Mouse (Mus musculus): ENCODE results near the gene Vmn1r88. TPM values are rescaled to one million over a fixed set of nuclear protein-coding genes. Genes with fewer than 3 reads are reported as not detected.

Gene Vmn1r88
- polyA plus RNA-seq, 1 experiment from 2014 or later: not detected

Other genes with a start within 250 kb of the Vmn1r88 start
- gene Rps5, start 237.3 kb upstream of the Vmn1r88 start, polyA plus RNA-seq (2014; fragmentation: Nextera tagmentation; extraction: Ambion mirVana): 950 and 1,039 TPM in 2 replicates
- gene Rnf225, start 232.2 kb upstream of the Vmn1r88 start, polyA plus RNA-seq (2014; fragmentation: Nextera tagmentation; extraction: Ambion mirVana): 0.56 and 0.69 TPM in 2 replicates
- gene Zfp324, start 193.7 kb upstream of the Vmn1r88 start, polyA plus RNA-seq (2014; fragmentation: Nextera tagmentation; extraction: Ambion mirVana): 7.9 and 8.9 TPM in 2 replicates
- 5.9 and 6.6 TPM in 2 replicates for gene Zfp446, start 181.7 kb upstream of the Vmn1r88 start, polyA plus RNA-seq (2014; fragmentation: Nextera tagmentation; extraction: Ambion mirVana)
- gene Slc27a5, start 161.4 kb upstream of the Vmn1r88 start, polyA plus RNA-seq (2014; fragmentation: Nextera tagmentation; extraction: Ambion mirVana): not detected in 2 replicates
- 525 and 526 TPM in 2 replicates for gene Trim28, start 160.5 kb upstream of the Vmn1r88 start, polyA plus RNA-seq (2014; fragmentation: Nextera tagmentation; extraction: Ambion mirVana)
- gene Zbtb45, start 149.5 kb upstream of the Vmn1r88 start, polyA plus RNA-seq (2014; fragmentation: Nextera tagmentation; extraction: Ambion mirVana): 22.6 and 22.9 TPM in 2 replicates
- gene Chmp2a, start 124.8 kb upstream of the Vmn1r88 start, polyA plus RNA-seq (2014; fragmentation: Nextera tagmentation; extraction: Ambion mirVana): 107 and 116 TPM in 2 replicates
- gene Ube2m, start 121.3 kb upstream of the Vmn1r88 start, polyA plus RNA-seq (2014; fragmentation: Nextera tagmentation; extraction: Ambion mirVana): 172 and 177 TPM in 2 replicates
- gene Mzf1, start 104.8 kb upstream of the Vmn1r88 start, polyA plus RNA-seq (2014; fragmentation: Nextera tagmentation; extraction: Ambion mirVana): 1.2 and 1.6 TPM in 2 replicates
- gene Vmn1r85, start 64.4 kb upstream of the Vmn1r88 start, polyA plus RNA-seq (2014; fragmentation: Nextera tagmentation; extraction: Ambion mirVana): not detected in 2 replicates
- not detected in 2 replicates for gene Vmn1r86, start 39.7 kb upstream of the Vmn1r88 start, polyA plus RNA-seq (2014; fragmentation: Nextera tagmentation; extraction: Ambion mirVana)
- gene Vmn1r87, start 19.4 kb upstream of the Vmn1r88 start, polyA plus RNA-seq (2014; fragmentation: Nextera tagmentation; extraction: Ambion mirVana): not detected in 2 replicates
- gene Vmn1r89, start 53.5 kb downstream of the Vmn1r88 start, polyA plus RNA-seq (2014; fragmentation: Nextera tagmentation; extraction: Ambion mirVana): not detected in 2 replicates
- 147 and 150 TPM in 2 replicates for gene Lig1, start 117.7 kb downstream of the Vmn1r88 start, polyA plus RNA-seq (2014; fragmentation: Nextera tagmentation; extraction: Ambion mirVana)
- gene Zswim9, start 119.2 kb downstream of the Vmn1r88 start, polyA plus RNA-seq (2014; fragmentation: Nextera tagmentation; extraction: Ambion mirVana): 5.0 and 5.1 TPM in 2 replicates
- 1.1 and 1.6 TPM in 2 replicates for gene Pla2g4c, start 165.1 kb downstream of the Vmn1r88 start, polyA plus RNA-seq (2014; fragmentation: Nextera tagmentation; extraction: Ambion mirVana)
- not detected in 2 replicates for gene Cabp5, start 238.6 kb downstream of the Vmn1r88 start, polyA plus RNA-seq (2014; fragmentation: Nextera tagmentation; extraction: Ambion mirVana)